Mouse (Mus musculus) right cerebral cortex, adult 18-20 months (tissue): ENCODE data around the gene Thra.

Experiments used
- DNase-seq: peaks from one replicate; pipeline ENCODE4 v3.0.0; 2022; ENCODE audit warnings: mixed read lengths

Thra gene

GRCm38 (mm10) chr11:98746855-98747693 is 6.6 kb downstream of the Thra start:
- DNase-seq, result peak; percentile 97

- DNase-seq, result no peak
Observed at GRCm38 (mm10) chr11:98747804-98748505, 7.5 kb downstream of the Thra start.

GRCm38 (mm10) chr11:98748506-98749416 is 8.3 kb downstream of the Thra start:
- no peak for DNase-seq

GRCm38 (mm10) chr11:98749716-98750115 is 9.3 kb downstream of the Thra start:
- DNase-seq, result no peak

- DNase-seq, result peak; percentile 87
Observed at GRCm38 (mm10) chr11:98750351-98751201, 10.1 kb downstream of the Thra start.

GRCm38 (mm10) chr11:98751221-98751782 is 10.9 kb downstream of the Thra start:
- no peak for DNase-seq

- DNase-seq, result no peak
Observed at GRCm38 (mm10) chr11:98752562-98753140, 12.2 kb downstream of the Thra start.

GRCm38 (mm10) chr11:98753264-98753663 is 12.8 kb downstream of the Thra start:
- no peak for DNase-seq

GRCm38 (mm10) chr11:98754151-98754620 is 13.7 kb downstream of the Thra start:
- DNase-seq, result no peak

- peak; percentile 51 for DNase-seq
Observed at GRCm38 (mm10) chr11:98754621-98755181, 14.3 kb downstream of the Thra start.

- DNase-seq, result no peak
Observed at GRCm38 (mm10) chr11:98755726-98756380, 15.4 kb downstream of the Thra start.

- no peak for DNase-seq
Observed at GRCm38 (mm10) chr11:98756711-98757110, 16.3 kb downstream of the Thra start.

- no peak for DNase-seq
Observed at GRCm38 (mm10) chr11:98761939-98762338, 21.5 kb downstream of the Thra start.

GRCm38 (mm10) chr11:98762756-98763501 is 22.5 kb downstream of the Thra start:
- no peak for DNase-seq

GRCm38 (mm10) chr11:98763502-98763861 is 23.0 kb downstream of the Thra start:
- DNase-seq, result no peak

- no peak for DNase-seq
Observed at GRCm38 (mm10) chr11:98764091-98764490, 23.7 kb downstream of the Thra start.

- DNase-seq, result no peak
Observed at GRCm38 (mm10) chr11:98764746-98765145, 24.3 kb downstream of the Thra start.

GRCm38 (mm10) chr11:98765421-98766309 is 25.2 kb downstream of the Thra start:
- no peak for DNase-seq

- no peak for DNase-seq
Observed at GRCm38 (mm10) chr11:98766346-98766745, 25.9 kb downstream of the Thra start.
